Mouse (Mus musculus) spleen, postnatal 36 days (tissue): ENCODE data around the gene Chmp6.

Source experiments
- DNase-seq, 2 experiments: peaks; one replicate each; pipeline ENCODE4 v3.0.0; 2022; ENCODE audit warnings: low spot score in 2 of 2, mixed read lengths in 1 of 2

Gene Chmp6

DNA sequence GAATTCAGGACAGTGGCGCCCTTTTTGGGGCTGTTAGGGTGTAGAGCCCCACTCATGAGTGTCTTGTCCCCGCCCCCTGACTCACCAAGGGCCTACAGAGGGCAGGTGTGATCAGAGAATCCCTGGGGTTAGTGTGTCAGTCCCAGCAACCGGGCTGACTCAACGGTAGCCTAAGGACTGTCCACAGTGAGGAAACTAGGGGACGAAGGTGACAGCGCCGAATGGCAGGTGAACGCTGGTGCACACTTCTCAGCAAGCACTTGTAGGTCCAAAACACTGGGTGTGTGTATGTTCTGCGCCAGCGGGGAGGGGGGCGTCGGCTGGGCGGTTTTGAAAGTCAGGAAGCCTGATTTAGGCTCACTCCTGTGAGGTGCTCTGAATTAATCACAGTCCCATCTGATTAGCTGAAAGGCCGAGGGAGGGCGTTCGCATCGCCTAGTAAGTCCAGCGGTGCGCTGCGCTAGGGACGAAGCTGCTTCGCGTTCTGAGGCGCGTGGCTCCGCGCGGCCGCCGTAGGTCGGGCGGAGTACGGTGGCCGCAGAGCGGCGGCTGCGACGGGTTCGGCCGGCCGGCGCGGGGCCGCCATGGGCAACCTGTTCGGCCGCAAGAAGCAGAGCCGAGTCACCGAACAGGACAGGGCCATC, at the start of gene Chmp6:
Gene Chmp6, plus strand, starts transcription at position 151 of the 644 bp plus-strand sequence.
- peak; percentile 77 to 79 for DNase-seq

GRCm38 (mm10) chr11:119866837-119867236, 46.4 kb upstream of the Chmp6 start:
- no peak for DNase-seq

DNA sequence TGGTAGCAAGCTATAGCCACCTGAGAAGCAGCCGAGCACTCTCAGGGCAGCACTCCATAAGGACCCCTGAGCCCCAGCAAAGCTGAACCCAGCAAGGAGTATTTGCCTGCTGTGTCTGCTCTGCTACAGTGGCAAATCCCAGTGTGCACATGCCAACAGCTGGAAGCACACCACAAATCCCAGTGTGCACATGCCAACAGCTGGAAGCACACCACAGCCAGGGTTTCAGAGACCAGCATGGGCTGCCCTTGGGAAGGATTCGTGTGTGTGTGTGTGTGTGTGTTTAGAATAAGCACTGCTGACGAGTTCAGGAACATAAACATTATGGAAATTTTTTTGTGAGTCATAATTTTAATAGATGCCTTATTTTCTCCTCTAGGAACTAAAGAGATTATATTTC, 45.1 kb upstream of the Chmp6 start:
- DNase-seq, result no peak

DNA sequence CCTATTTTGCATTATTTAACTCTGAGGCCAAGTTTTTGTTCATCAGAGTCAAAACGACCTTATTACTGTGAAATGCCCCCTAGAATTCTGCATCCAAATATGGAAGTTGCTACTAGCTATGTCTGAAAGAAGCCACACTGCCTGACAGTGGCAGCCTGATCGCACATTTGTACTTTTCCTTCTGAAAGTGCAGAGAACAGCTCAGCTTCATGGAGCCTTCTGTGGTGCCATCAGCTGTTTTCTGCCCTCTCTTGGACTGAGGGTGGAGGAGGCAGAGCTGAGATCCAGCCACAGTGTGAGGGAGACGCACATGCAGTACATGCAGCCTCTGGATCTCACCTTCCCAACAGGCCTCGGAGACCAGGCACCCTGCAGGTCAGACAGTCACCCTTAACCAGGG, 44.7 kb upstream of the Chmp6 start:
- DNase-seq, result no peak

DNA sequence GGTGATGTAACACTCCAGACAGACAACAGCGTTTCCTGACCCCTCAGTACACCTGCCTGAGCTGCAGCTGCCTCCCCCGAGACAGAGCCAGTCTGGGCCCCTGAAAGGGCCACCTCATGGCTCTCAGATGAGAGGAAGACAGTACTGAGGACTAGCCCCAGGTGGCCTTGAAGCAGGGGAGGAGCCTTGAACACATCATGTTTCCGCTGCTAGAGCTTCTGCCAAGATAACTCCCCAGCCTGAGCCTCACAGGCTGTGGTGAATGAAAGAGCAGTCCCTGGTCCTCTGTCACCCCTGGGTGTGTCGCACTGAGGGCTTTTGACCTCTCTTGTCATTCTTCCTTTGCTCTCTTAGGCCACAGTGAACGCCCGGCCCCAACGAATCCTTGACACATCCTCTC, 42.1 kb upstream of the Chmp6 start:
- no peak for DNase-seq

DNA sequence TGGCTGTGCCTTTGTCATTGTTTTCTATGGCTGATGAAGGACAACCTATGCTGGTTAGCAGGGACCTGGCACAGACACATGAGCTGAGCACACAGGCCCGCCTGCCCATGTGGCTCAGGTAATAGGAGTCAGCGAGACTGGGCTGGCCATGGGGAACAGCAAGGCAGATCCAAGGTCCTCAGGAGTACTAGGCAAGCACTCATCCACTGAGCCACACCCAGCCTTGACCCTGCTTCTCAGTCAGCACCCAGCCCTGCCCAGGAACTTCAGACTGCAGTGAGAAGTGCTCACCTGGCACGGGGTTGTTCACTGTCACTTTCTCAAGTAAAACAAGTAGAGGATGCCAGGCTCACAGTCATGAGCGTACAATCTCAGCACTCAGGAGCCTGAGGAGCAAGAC, 39.6 kb upstream of the Chmp6 start:
- no peak for DNase-seq

- DNase-seq, result no peak
Observed at GRCm38 (mm10) chr11:119874841-119875240, 38.4 kb upstream of the Chmp6 start.

- peak in 1 of 2 experiments; percentile 18 for DNase-seq
Observed at GRCm38 (mm10) chr11:119875685-119876084, 37.6 kb upstream of the Chmp6 start.

- DNase-seq, result no peak
Observed at GRCm38 (mm10) chr11:119877124-119877523, 36.1 kb upstream of the Chmp6 start.

DNA sequence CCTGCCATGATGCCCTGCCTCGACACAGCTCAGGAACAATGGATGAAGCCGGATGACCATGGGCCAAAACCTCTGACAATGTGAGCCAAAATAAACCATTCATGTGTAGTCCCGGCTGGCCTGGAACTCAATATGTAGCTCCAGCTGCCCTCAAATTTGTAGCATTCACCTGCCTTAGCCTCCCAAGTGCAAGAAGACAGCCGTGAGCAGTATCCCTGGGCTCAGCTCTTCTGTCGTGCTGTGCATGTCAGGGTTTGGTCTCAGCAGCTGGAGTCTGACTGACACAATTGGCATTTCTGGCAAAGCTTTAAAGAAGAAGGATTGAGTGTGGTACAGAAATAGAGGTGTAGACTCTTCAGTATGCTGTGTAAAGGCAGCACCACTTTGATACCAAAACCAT, 33.7 kb upstream of the Chmp6 start:
- DNase-seq, result no peak

DNA sequence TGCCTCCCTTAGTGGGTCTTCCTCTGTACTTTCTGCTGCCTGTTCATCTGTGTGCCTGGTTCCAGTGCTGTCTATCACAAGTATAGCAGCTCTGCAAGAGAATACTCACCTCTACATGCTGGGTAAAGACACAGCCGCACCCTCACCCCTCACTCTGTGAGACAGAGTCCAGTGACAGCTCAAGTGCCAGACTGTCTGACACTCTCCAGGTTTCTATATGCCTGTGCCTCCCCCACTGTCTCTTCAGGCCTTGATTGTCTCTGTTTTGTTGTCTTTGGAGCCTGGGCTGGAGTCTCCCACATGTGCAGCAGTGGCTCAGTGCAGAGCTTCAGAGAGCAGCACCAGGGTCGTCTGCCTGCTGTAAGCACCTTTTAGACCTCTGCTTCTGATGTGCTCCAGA, 29.6 kb upstream of the Chmp6 start:
- no peak for DNase-seq

DNA sequence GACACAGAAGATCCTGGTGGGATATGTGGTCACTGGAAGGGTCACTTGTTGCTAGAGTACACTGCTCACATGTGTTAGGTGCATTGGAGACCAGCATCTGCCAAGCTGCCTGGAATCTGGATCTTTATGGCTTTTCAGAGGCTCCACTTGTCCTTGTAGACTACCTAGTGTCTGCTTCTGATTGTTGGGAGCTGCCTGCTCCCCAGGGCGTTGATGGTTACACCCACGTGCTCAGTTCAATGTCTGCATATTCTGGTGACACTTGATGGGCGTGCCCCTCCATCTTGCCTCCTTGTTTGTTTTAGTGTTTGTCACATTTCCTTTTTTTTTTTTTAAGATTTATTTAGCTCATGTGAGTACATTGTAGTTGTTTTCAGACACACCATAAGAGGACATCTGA, 23.3 kb upstream of the Chmp6 start:
- no peak for DNase-seq

- DNase-seq, result no peak
Observed at GRCm38 (mm10) chr11:119891601-119892215, 21.5 kb upstream of the Chmp6 start.

DNA sequence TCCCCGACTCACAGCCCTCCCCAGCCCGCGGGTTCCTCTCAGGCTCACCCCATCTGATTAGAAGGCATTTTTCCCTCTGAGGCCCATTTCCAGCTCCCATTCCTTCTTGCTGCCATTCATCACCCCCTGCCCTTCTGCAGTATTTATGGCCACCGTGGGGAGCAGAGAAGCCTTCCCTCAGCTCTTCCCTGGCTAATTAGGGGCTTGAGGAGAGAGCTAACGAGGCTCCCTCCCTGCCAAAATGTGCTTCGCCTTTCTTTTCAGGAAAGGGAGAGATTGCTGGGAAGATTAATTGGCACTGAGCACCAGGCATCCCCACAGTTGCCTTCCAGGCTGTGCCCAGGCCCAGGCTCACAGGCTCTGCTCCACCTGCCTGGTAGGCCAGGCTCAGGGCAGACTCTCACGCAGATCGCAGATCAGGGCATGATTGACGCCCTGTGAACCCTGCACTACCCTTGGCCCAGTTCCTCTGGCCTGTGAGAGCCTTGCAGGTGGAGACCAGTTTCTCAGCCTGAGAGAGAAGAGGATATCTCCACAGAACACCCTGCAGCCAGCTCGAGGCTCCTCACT, 19.5 kb upstream of the Chmp6 start:
- no peak for DNase-seq

- DNase-seq, result peak; percentile 63 to 64
Observed at GRCm38 (mm10) chr11:119894634-119895033, 18.6 kb upstream of the Chmp6 start.

DNA sequence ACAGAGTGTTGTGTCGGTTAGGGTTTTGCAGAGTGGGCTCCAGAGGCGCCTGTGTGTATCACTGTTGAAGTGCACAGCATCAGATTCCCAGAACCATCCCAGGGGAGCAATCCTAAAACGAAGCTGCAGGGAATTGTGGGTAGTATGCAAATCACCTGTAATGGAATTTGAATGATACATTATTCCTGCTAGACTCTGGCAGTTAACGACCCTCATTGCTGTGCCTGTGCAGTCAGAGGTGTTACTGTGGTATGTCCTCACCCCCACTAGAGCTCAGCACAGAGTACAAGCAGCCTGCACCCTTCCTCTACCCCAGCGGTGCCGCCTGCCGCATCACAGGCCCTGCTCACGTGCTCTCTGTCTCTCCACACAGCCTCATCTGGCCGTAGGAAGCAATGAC, 16.2 kb upstream of the Chmp6 start:
- no peak for DNase-seq

DNA sequence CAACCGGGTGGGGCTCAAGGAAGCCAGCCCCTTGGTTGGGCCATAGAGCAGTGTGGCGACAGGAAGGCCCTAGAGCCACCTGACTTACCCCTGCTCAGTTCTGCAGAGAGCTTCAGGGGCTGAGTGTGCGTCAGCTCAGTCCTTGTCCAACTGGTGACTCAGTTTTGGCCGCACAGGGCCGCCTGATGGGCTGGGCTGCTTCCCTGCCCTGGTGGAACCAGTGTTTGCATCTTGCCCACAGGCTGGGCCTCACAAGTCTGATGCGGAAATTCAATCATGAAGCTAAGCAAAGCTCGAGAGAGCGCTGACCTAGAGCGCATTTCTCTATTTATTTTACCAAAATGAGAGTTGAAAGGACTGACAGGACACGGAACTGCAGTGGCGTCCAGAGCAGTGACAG, 14.3 kb upstream of the Chmp6 start:
- DNase-seq, result no peak

- DNase-seq, result no peak
Observed at GRCm38 (mm10) chr11:119901174-119901573, 12.1 kb upstream of the Chmp6 start.

DNA sequence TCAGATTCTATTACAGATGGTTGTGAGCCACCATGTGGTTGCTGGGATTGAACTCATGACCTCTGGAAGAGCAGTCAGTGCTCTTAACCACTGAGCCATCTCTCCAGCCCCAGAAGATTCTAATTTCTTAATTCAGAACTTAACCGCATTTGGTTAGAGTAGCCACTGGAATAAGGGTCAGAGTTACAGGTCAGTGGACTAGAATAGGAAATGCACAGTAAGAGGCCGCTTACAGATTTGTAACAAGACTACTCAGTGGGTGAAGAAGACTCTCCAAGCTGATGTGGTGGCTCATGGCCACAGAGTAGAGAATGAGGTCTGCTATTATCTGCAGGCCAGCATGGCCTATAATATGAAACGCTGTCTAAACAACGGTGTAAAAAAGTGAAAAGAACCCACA, 10.3 kb upstream of the Chmp6 start:
- DNase-seq, result no peak

- DNase-seq, result peak; percentile 35 to 40
Observed at GRCm38 (mm10) chr11:119904621-119905286, 8.5 kb upstream of the Chmp6 start.

GRCm38 (mm10) chr11:119905794-119906193, 7.4 kb upstream of the Chmp6 start:
- no peak for DNase-seq

GRCm38 (mm10) chr11:119907006-119907650, 6.1 kb upstream of the Chmp6 start:
- DNase-seq, result no peak
